In genomic region chr3:52404636-52405035, GRCm38 (mm10) we compare ENCODE assay signal across 9 mouse cellular contexts.
A peak's percentile ranks its signal among the peaks of the same experiment; 100 is the strongest.
DNase-seq lines count a peak whose midpoint lies in the region; ATAC-seq lines count a peak whose summit lies in the region.
"Had no signal": no experiment of that assay in that cellular context is flagged by ENCODE, and none has a peak within 500 bp of the region (broad histone marks: within the 10 kb centered on the region; RNA-seq: fewer than 3 reads in every experiment).

No protein-coding gene starts in this region.

- WGBS in intestine, embryonic 16.5 days: 25% methylated on average over 4 of the region's 4 CpGs
- WGBS in intestine, embryonic 15.5 days: 25% methylated on average over 4 of the region's 4 CpGs
- 9% methylated on average over 4 of the region's 4 CpGs for WGBS in kidney, embryonic 16.5 days

- DNase-seq in heart, adult 9 months (ENCODE audit: low spot score in 2 of 2): peak; percentile 62 to 81
- DNase-seq in lung, postnatal 14 days: peak; percentile 50
- no peak for DNase-seq in left cerebral cortex, adult 9 months (ENCODE audit: low spot score in 2 of 2)
- DNase-seq in Muller cell, postnatal 12 days (ENCODE audit: inconsistent ontology term): no peak
- DNase-seq in layer of hippocampus, adult 9-10 months (ENCODE audit: low spot score): no peak
- DNase-seq: gastrocnemius, postnatal 14 days had no signal

- H3K4me3 ChIP-seq in intestine, embryonic 16.5 days (ENCODE audit: low read length): no peak overlapping the region
- no peak overlapping the region for H3K4me3 ChIP-seq in intestine, embryonic 15.5 days (replicated peaks)
- no peak overlapping the region for H3K4me3 ChIP-seq in kidney, embryonic 16.5 days (ENCODE audit: low read length)

- H3K9me3 ChIP-seq in intestine, embryonic 16.5 days (ENCODE audit: control insufficient read depth, low read length): no peaks in the 10 kb centered on the region
- no peaks in the 10 kb centered on the region for H3K9me3 ChIP-seq in intestine, embryonic 15.5 days
- no peaks in the 10 kb centered on the region for H3K9me3 ChIP-seq in kidney, embryonic 16.5 days (ENCODE audit: low read length)

- H3K4me2 ChIP-seq in intestine, embryonic 16.5 days (ENCODE audit: low read depth, low read length): no peak overlapping the region
- H3K4me2 ChIP-seq in intestine, embryonic 15.5 days (replicated peaks): no peak overlapping the region
- H3K4me2 ChIP-seq in kidney, embryonic 16.5 days (replicated peaks; ENCODE audit: low read depth, low read length): no peak overlapping the region

- 0 out of 2 replicates have a peak overlapping the region, but pooled peaks have one; percentile 18 for H3K27ac ChIP-seq in intestine, embryonic 16.5 days (ENCODE audit: low read length)
- no peak overlapping the region for H3K27ac ChIP-seq in intestine, embryonic 15.5 days
- peak overlapping the region; percentile 43; the same call in 1 of the 2 replicates for H3K27ac ChIP-seq in kidney, embryonic 16.5 days (ENCODE audit: low read length)

- H3K36me3 ChIP-seq in intestine, embryonic 16.5 days (ENCODE audit: control insufficient read depth, insufficient read depth, low read length): no peaks in the 10 kb centered on the region
- no peaks in the 10 kb centered on the region for H3K36me3 ChIP-seq in intestine, embryonic 15.5 days
- H3K36me3 ChIP-seq in kidney, embryonic 16.5 days (ENCODE audit: insufficient read depth, low read length): no peaks in the 10 kb centered on the region

- H3K9ac ChIP-seq in intestine, embryonic 16.5 days (ENCODE audit: low read depth, low read length): no peak overlapping the region
- no peak overlapping the region for H3K9ac ChIP-seq in intestine, embryonic 15.5 days
- H3K9ac ChIP-seq in kidney, embryonic 16.5 days (replicated peaks; ENCODE audit: low read length): no peak overlapping the region

- no peaks in the 10 kb centered on the region for H3K27me3 ChIP-seq in intestine, embryonic 16.5 days (replicated peaks; ENCODE audit: control insufficient read depth, insufficient read depth, low read length)
- no peaks in the 10 kb centered on the region for H3K27me3 ChIP-seq in intestine, embryonic 15.5 days (replicated peaks)
- H3K27me3 ChIP-seq in kidney, embryonic 16.5 days (ENCODE audit: insufficient read depth, low read length): no peaks in the 10 kb centered on the region

- peaks cover 12% of the 10 kb centered on the region for H3K4me1 ChIP-seq in intestine, embryonic 16.5 days (ENCODE audit: control insufficient read depth, insufficient read depth, low read length)
- H3K4me1 ChIP-seq in intestine, embryonic 15.5 days (replicated peaks): peaks cover 12% of the 10 kb centered on the region
- peaks cover 20% of the 10 kb centered on the region for H3K4me1 ChIP-seq in kidney, embryonic 16.5 days (ENCODE audit: insufficient read depth, low read length)

- ATAC-seq in intestine, embryonic 16.5 days: peak; percentile 31; the same call in 1 of the 2 replicates
- no peak; the same call in 1 of the 2 replicates for ATAC-seq in intestine, embryonic 15.5 days
- peak; percentile 55 for ATAC-seq in kidney, embryonic 16.5 days (ENCODE audit: low FRiP score, low TSS enrichment)

Comparison
In these comparisons a context has a peak if more than half of its experiments do, and no peak if none do; other contexts are left out.
1. DNase-seq: peak in heart, adult 9 months (2 of 2) and lung, postnatal 14 days (single experiment); none in left cerebral cortex, adult 9 months (0 of 2), Muller cell, postnatal 12 days (single experiment) and layer of hippocampus, adult 9-10 months (single experiment).